Mouse (Mus musculus): ENCODE measurements around the gene Aacs. TPM values are rescaled to one million over a fixed set of nuclear protein-coding genes. Genes with fewer than 3 reads are reported as not detected.

Gene Aacs
- polyA plus RNA-seq, 1 experiment from 2014 or later, result 9.8 TPM

- 85% methylated on average over 5 of the region's 5 CpGs for WGBS
- Histone ChIP-seq H3K4me1 (replicated peaks) (peaks cover 10% of the 10 kb centered on the region), H3K27ac (no peak overlapping the region), H3K4me2 (no peak overlapping the region), H3K36me3 (no peaks in the 10 kb centered on the region), H3K9me3 (replicated peaks) (no peaks in the 10 kb centered on the region), H3K4me3 (no peak overlapping the region), H3K27me3 (no peaks in the 10 kb centered on the region), H3K9ac (no peak overlapping the region)
- no peak for ATAC-seq (replicated peaks; ENCODE audit: insufficient number of reproducible peaks, insufficient read depth, low FRiP score, low read depth)
These were observed 9.1 kb upstream of the Aacs start for GRCm38 (mm10) chr5:125466483-125466882.

DNA sequence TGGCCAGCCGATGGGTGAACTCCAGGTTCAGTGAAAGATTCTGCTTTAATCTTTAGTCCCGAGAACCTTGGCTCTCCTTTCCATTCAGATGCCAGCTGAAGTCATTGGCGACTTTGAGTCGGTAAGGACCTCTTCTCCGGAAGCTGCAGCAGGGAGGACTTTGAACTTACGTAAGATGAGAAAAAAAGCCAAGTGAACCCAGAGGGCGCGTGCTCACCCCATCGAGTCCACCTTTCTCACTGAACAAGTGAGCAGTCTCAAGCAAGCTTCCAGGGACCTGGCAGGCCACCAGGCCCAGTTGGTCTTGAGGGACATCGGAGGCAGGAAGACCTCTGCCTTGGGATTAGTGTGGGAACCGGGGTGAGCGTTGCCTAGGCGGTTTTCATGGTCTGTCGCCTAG is 8.4 kb upstream of the Aacs start:
- Histone ChIP-seq H3K4me2 (no peak overlapping the region), H3K9me3 (replicated peaks) (no peaks in the 10 kb centered on the region), H3K9ac (no peak overlapping the region), H3K4me3 (no peak overlapping the region), H3K27me3 (no peaks in the 10 kb centered on the region), H3K36me3 (no peaks in the 10 kb centered on the region), H3K27ac (no peak overlapping the region), H3K4me1 (replicated peaks) (peaks cover 5% of the 10 kb centered on the region)
- no peak for ATAC-seq (replicated peaks; ENCODE audit: insufficient number of reproducible peaks, insufficient read depth, low FRiP score, low read depth)
- WGBS, result 81% methylated on average over 14 of the region's 14 CpGs

- no peak overlapping the region for H3K27ac ChIP-seq
- no peak for ATAC-seq (replicated peaks; ENCODE audit: insufficient number of reproducible peaks, insufficient read depth, low FRiP score, low read depth)
- H3K27me3 ChIP-seq, result no peaks in the 10 kb centered on the region
- 89% methylated on average over 4 of the region's 4 CpGs for WGBS
- no peaks in the 10 kb centered on the region for H3K36me3 ChIP-seq
- H3K9me3 ChIP-seq (replicated peaks), result no peaks in the 10 kb centered on the region
- H3K4me1 ChIP-seq (replicated peaks), result no peaks in the 10 kb centered on the region; the same call in 1 of the 2 replicates
- H3K4me2 ChIP-seq, result no peak overlapping the region
- no peak overlapping the region for H3K4me3 ChIP-seq
- no peak overlapping the region for H3K9ac ChIP-seq
These were observed 4.9 kb upstream of the Aacs start for GRCm38 (mm10) chr5:125470713-125471112.

- no peaks in the 10 kb centered on the region for H3K27me3 ChIP-seq
- H3K4me2 ChIP-seq, result no peak overlapping the region
- no peak for ATAC-seq (replicated peaks; ENCODE audit: insufficient number of reproducible peaks, insufficient read depth, low FRiP score, low read depth)
- H3K36me3 ChIP-seq, result no peaks in the 10 kb centered on the region
- no peaks in the 10 kb centered on the region for H3K9me3 ChIP-seq (replicated peaks)
- H3K9ac ChIP-seq, result no peak overlapping the region
- H3K27ac ChIP-seq, result no peak overlapping the region
- peaks cover 15% of the 10 kb centered on the region for H3K4me1 ChIP-seq (replicated peaks)
- 70% methylated on average over 9 of the region's 9 CpGs for WGBS
- H3K4me3 ChIP-seq, result no peak overlapping the region
These were observed 2.7 kb upstream of the Aacs start for GRCm38 (mm10) chr5:125472796-125473475.

DNA sequence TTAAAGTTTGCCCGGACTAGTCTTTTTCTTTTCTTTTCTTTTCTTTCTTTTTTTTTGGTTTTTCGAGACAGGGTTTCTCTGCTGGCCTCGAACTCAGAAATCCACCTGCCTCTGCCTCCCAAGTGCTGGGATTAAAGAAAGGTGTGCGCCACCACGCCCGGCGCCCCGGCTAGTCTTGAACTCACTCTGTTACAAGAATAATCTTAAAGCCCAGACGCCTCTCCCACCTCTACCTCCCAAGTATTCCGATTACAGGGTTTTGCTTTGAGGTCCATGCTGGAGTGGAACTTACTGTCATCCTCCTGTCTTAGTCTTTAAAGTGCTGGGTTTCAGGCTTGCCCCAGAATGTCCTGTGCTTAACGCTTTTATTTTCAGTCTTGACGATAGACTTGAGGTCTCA is 584 bp upstream of the Aacs start:
- ATAC-seq (replicated peaks; ENCODE audit: insufficient number of reproducible peaks, insufficient read depth, low FRiP score, low read depth), result no peak
- H3K4me1 ChIP-seq (replicated peaks), result peaks cover 15% of the 10 kb centered on the region
- H3K4me2 ChIP-seq, result peak overlapping the region; percentile 98

DNA sequence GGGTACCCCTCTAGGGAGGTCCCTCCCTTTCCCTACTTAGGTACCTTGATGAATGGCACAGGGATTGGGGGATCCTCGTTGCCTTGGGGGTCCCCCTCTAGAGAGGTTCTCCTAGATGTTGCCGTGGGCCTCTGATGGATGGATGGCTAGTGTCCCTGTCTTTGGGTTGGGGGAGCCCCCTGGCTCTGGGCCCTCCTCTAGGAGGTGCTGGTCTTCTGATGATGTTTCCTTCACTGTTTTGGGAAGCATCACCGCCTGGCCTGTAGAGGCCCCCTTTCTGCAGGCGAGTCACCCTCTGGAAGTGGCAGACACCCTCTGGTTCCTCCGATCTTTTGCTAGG is 642 bp downstream of the Aacs start:
- no peaks in the 10 kb centered on the region for H3K27me3 ChIP-seq
- peaks cover 15% of the 10 kb centered on the region for H3K4me1 ChIP-seq (replicated peaks)
- no peaks in the 10 kb centered on the region for H3K36me3 ChIP-seq
- H3K9ac ChIP-seq, result peak overlapping the region; percentile 84
- no peak overlapping the region for H3K27ac ChIP-seq
- ATAC-seq (replicated peaks; ENCODE audit: insufficient number of reproducible peaks, insufficient read depth, low FRiP score, low read depth), result peak; percentile 3; the same call in 1 of the 2 replicates
- no peaks in the 10 kb centered on the region for H3K9me3 ChIP-seq (replicated peaks)
- peak overlapping the region; percentile 93 for H3K4me3 ChIP-seq
- peak overlapping the region; percentile 98 for H3K4me2 ChIP-seq
- WGBS, result 19% methylated on average over 5 of the region's 5 CpGs

More for the DNA sequence above, 584 bp upstream of the Aacs start:
- H3K9ac ChIP-seq, result peak overlapping the region; percentile 41; the same call in 1 of the 2 replicates
- H3K4me3 ChIP-seq, result peak overlapping the region; percentile 93
- no peaks in the 10 kb centered on the region for H3K27me3 ChIP-seq
- no peak overlapping the region for H3K27ac ChIP-seq
- 51% methylated on average over 12 of the region's 12 CpGs for WGBS
- no peaks in the 10 kb centered on the region for H3K9me3 ChIP-seq (replicated peaks)
- no peaks in the 10 kb centered on the region for H3K36me3 ChIP-seq

- peaks cover 15% of the 10 kb centered on the region for H3K4me1 ChIP-seq (replicated peaks)
- H3K4me3 ChIP-seq, result peak overlapping the region; percentile 93
- no peaks in the 10 kb centered on the region for H3K36me3 ChIP-seq
- no peak for ATAC-seq (replicated peaks; ENCODE audit: insufficient number of reproducible peaks, insufficient read depth, low FRiP score, low read depth)
- H3K9me3 ChIP-seq (replicated peaks), result no peaks in the 10 kb centered on the region
- no peak overlapping the region for H3K27ac ChIP-seq
- 61% methylated on average over 7 of the region's 7 CpGs for WGBS
- no peaks in the 10 kb centered on the region for H3K27me3 ChIP-seq
- peak overlapping the region; percentile 98 for H3K4me2 ChIP-seq
- H3K9ac ChIP-seq, result no peak overlapping the region; the same call in 1 of the 2 replicates
These were observed 1.2 kb downstream of the Aacs start for GRCm38 (mm10) chr5:125476799-125477198.

DNA sequence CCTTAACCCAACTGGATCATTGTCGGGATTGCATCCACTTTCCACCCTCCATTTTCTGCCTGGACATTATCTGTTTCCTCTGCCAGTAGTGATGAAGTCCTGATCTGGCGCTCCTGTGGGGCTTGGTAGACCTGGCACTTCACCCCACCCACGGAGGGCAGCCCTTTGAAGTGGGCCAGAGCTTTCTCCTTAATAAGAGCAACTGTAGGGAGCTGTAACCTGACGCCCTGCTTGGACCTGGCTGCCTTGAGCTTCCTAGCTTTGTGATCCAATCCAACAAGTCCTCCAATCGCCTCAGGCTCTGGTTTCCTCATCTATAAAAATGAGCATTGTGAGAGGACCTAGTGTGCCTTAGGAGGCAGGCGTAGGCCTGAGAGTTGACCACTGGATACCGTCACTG is 1.9 kb downstream of the Aacs start:
- Histone ChIP-seq H3K9ac (no peak overlapping the region), H3K4me2 (peak overlapping the region; percentile 98; the same call in 1 of the 2 replicates), H3K4me3 (no peak overlapping the region), H3K36me3 (no peaks in the 10 kb centered on the region), H3K27ac (no peak overlapping the region), H3K27me3 (no peaks in the 10 kb centered on the region), H3K4me1 (replicated peaks) (peaks cover 15% of the 10 kb centered on the region), H3K9me3 (replicated peaks) (no peaks in the 10 kb centered on the region)
- 60% methylated on average over 7 of the region's 7 CpGs for WGBS
- ATAC-seq (replicated peaks; ENCODE audit: insufficient number of reproducible peaks, insufficient read depth, low FRiP score, low read depth), result no peak

GRCm38 (mm10) chr5:125478037-125478436 is 2.4 kb downstream of the Aacs start:
- no peak overlapping the region for H3K4me2 ChIP-seq
- 0 out of 2 replicates have a peak, but pooled peaks cover 5% of the 10 kb centered on the region for H3K36me3 ChIP-seq
- no peaks in the 10 kb centered on the region for H3K9me3 ChIP-seq (replicated peaks)
- peaks cover 15% of the 10 kb centered on the region for H3K4me1 ChIP-seq (replicated peaks)
- ATAC-seq (replicated peaks; ENCODE audit: insufficient number of reproducible peaks, insufficient read depth, low FRiP score, low read depth), result no peak
- 80% methylated on average over 7 of the region's 7 CpGs for WGBS
- H3K27ac ChIP-seq, result no peak overlapping the region
- H3K4me3 ChIP-seq, result no peak overlapping the region
- no peak overlapping the region for H3K9ac ChIP-seq
- no peaks in the 10 kb centered on the region for H3K27me3 ChIP-seq

GRCm38 (mm10) chr5:125479376-125479775 is 3.8 kb downstream of the Aacs start:
- no peak overlapping the region for H3K4me2 ChIP-seq
- no peak overlapping the region for H3K4me3 ChIP-seq
- no peak for ATAC-seq (replicated peaks; ENCODE audit: insufficient number of reproducible peaks, insufficient read depth, low FRiP score, low read depth)
- H3K27me3 ChIP-seq, result no peaks in the 10 kb centered on the region
- H3K9ac ChIP-seq, result no peak overlapping the region
- H3K27ac ChIP-seq, result no peak overlapping the region
- 95% methylated on average over 3 of the region's 3 CpGs for WGBS
- peaks cover 15% of the 10 kb centered on the region for H3K4me1 ChIP-seq (replicated peaks)
- H3K36me3 ChIP-seq, result peaks cover 7% of the 10 kb centered on the region; the same call in 1 of the 2 replicates
- no peaks in the 10 kb centered on the region for H3K9me3 ChIP-seq (replicated peaks)

DNA sequence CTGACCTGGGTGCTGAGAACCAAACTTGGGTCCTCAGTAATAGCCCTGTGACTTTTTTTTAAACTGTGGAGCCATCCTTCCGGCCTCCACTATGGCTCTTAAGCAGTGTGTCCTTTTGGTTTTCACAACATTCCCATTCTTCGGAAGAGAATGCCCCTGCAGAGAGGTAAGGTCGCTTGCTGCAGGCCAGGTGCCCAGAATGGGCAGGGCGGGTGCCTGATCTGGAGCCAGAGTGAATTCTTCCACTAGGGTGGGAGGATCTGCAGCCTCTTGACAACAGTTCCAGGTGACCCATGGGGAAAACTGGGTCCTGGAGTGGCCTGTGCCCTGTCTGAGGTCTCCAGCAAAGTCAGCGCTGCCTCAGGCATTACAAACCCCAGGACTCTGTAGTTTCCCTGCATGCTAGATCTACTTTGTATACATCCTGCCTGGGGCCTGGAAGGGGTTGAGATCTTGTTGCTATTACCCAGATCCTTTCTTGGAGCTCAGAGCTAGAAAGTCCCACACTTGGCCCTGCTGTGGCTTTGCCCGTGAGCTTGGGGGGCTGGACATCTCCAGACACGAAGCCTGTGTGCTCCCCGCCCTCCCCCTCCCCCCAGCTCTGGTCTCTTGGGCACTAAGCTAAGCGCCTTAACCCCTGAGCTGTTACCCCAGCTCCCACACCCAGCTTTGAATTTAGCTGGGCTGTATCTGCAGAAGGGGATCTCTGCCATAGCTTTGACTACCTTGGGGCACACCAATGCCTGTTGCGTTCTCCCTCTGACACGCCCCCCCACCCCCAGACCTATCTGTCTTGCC is 5.0 kb downstream of the Aacs start:
- Histone ChIP-seq H3K27me3 (no peaks in the 10 kb centered on the region), H3K36me3 (peaks cover 7% of the 10 kb centered on the region; the same call in 1 of the 2 replicates), H3K4me3 (no peak overlapping the region), H3K4me2 (no peak overlapping the region), H3K27ac (no peak overlapping the region), H3K4me1 (replicated peaks) (peaks cover 15% of the 10 kb centered on the region), H3K9ac (no peak overlapping the region), H3K9me3 (replicated peaks) (no peaks in the 10 kb centered on the region)
- no peak for ATAC-seq (replicated peaks; ENCODE audit: insufficient number of reproducible peaks, insufficient read depth, low FRiP score, low read depth)
- WGBS, result 79% methylated on average over 11 of the region's 11 CpGs
